Mouse (Mus musculus) kidney, embryonic 15.5 days (tissue): ENCODE measurements around the gene Faah. TPM values are rescaled to one million over a fixed set of nuclear protein-coding genes. Genes with fewer than 3 reads are reported as not detected.

Experiments used
- ATAC-seq: fragments of 200-750 bp; cut with Nextera tagmentation; replicated peaks from 2 replicates; pipeline ENCODE4 v1.8.0; 2017; ENCODE audit warnings: moderate TSS enrichment; ENCODE audit not compliant: low FRiP score
- H3K27ac ChIP-seq: fragments of 300-500 bp; sonication (generic); 2 replicates; pipeline ENCODE4 v1.5.1; 2015; ENCODE audit warnings: mild to moderate bottlenecking, inconsistent platforms
- H3K27me3 ChIP-seq: fragments of 300-500 bp; sonication (generic); 2 replicates; pipeline ENCODE4 v1.6.1; 2015; ENCODE audit warnings: inconsistent platforms
- H3K36me3 ChIP-seq: fragments of 300-500 bp; sonication (generic); 2 replicates; pipeline ENCODE4 v1.6.1; 2015; ENCODE audit warnings: inconsistent platforms
- H3K4me1 ChIP-seq: fragments of 300-500 bp; sonication (generic); 2 replicates; pipeline ENCODE4 v1.6.1; 2015; ENCODE audit warnings: inconsistent platforms
- H3K4me2 ChIP-seq: fragments of 300-500 bp; sonication (generic); 2 replicates; pipeline ENCODE4 v1.6.1; 2015; ENCODE audit warnings: moderate library complexity, mild to moderate bottlenecking, inconsistent platforms
- H3K4me3 ChIP-seq: fragments of 300-500 bp; sonication (generic); replicated peaks from 2 replicates; pipeline ENCODE4 v1.5.1; 2015; ENCODE audit warnings: mild to moderate bottlenecking, inconsistent platforms
- H3K9ac ChIP-seq: fragments of 300-500 bp; sonication (generic); 2 replicates; pipeline ENCODE4 v1.6.1; 2015; ENCODE audit warnings: mild to moderate bottlenecking, inconsistent platforms
- H3K9me3 ChIP-seq: fragments of 300-500 bp; sonication (generic); replicated peaks from 2 replicates; pipeline ENCODE4 v1.6.1; 2016; ENCODE audit warnings: inconsistent platforms
- whole genome bisulfite sequencing: fragments of 180-500 bp; shearing (Covaris S2); methylation state at CpG from one replicate; pipeline ENCODE4 v1.1.7; 2015; ENCODE audit warnings: mixed read lengths; 5-methylcytosine and 5-hydroxymethylcytosine counted together
- polyA plus RNA-seq: library from polyadenylated mRNA; unstranded; fragments of >200 nt; fragmentation: Nextera tagmentation; extraction: Ambion mirVana; gene quantifications from 2 replicates; pipeline ENCODE4 v1.2.1, GENCODE M21; 2015

Faah gene
- polyA plus RNA-seq, 1 experiment from 2014 or later: 10.5 TPM

DNA sequence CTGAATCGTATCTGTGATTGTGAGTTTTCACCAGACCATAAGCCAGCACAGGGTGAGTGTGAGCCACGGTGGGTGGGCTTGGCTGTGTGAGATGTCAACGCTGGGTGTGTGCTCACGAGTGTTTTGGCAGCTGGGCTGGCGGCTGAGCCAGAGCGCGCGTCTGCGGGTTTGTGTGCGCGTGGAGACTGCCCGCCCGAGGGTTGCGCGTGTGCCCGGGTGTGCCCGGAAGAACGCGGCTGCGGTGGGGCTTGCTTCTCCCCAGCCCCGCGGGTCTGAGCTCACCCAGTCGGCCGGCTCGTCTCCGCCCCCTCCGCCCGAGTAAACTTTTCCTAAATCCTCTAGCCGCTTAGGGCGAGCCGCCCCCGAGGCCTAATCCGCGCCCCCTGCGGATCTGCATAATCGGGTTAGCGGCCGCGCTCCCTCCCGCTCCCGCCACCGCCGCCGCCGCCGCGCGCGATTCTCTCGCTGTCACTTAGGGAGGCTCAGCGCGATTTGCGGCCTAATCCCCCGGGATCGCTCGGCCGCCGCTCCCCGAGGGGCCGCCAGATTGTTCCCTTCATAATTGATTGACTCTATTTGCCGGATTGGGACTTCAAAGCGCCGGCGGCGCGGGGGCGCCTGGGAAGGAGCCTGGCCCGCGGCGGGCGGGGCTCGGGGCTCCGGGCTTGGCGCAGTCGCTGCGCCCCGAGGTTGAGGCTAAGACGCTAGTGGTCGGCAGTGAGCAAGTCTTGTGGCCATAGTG is 54.9 kb downstream of the Faah start:
- WGBS: under 1% methylated on average over 78 of the region's 79 CpGs
- peak; percentile 67 for ATAC-seq
- Histone ChIP-seq H3K9me3 (no peaks in the 10 kb centered on the region), H3K4me2 (peak overlapping the region; percentile 88), H3K36me3 (no peaks in the 10 kb centered on the region), H3K27me3 (peaks cover 93% of the 10 kb centered on the region), H3K9ac (peak overlapping the region; percentile 37), H3K27ac (no peak overlapping the region), H3K4me3 (peak overlapping the region; percentile 49), H3K4me1 (peaks cover 20% of the 10 kb centered on the region)

DNA sequence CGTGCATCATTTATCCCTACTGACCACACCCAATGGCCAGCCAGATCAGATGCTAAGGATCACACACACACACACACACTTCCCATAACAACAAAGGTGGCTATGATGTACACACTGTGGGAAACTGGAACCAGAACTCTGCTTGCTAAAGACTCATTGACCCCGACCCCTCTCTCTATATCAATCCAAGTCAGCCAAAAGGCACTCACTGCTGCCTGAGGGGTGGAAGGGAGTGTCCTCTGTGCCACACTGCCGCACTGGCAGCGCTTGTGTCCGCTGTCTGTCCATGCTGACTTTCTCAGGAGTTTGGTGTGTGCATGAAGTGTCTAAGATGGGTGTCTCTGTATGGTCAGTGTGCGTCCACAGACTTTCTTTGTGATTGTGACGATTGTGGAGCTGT is 55.7 kb downstream of the Faah start:
- Histone ChIP-seq H3K27ac (no peak overlapping the region), H3K9ac (no peak overlapping the region), H3K9me3 (no peaks in the 10 kb centered on the region), H3K36me3 (no peaks in the 10 kb centered on the region), H3K4me3 (no peak overlapping the region), H3K27me3 (peaks cover 93% of the 10 kb centered on the region), H3K4me2 (peak overlapping the region; percentile 88), H3K4me1 (peaks cover 20% of the 10 kb centered on the region)
- ATAC-seq: no peak
- WGBS: 6% methylated on average over 7 of the region's 7 CpGs

DNA sequence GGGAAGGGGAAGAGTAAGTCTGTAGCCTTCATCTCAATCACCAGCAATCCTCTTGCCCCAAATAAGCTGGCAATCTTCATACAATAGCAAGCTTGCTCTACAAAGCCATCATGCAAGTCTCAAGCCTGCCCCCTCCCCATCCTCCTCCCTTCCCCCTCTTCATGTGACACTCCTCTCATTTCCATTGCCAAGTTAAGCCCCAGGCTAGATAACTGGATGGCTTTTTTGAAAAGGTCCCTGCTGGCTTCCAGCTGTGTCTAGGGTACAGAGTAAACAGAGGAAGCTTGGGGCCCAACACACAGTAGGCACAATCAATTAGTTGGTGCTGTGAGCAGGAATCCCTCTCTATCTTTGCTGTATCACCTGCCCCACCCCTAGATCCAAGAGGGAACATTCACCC is 58.2 kb downstream of the Faah start:
- Histone ChIP-seq H3K4me2 (no peak overlapping the region), H3K27ac (no peak overlapping the region), H3K9ac (no peak overlapping the region), H3K4me1 (peaks cover 28% of the 10 kb centered on the region), H3K9me3 (no peaks in the 10 kb centered on the region), H3K36me3 (no peaks in the 10 kb centered on the region), H3K4me3 (no peak overlapping the region), H3K27me3 (peaks cover 93% of the 10 kb centered on the region)
- ATAC-seq: no peak

DNA sequence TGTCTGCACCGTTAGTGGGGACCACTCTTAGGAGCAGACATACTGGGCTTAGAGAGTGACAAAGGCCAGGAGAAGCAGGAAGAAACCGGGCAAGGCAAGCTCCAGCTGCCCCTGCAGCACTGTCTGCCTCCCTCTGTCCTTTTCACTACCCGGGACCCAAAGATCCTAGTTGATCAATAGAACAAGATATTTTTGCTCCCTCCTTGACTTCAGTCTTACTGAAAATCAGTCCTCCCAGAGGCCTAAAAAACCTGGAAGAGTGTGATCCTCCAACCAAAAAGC is 62.3 kb downstream of the Faah start:
- H3K4me3 ChIP-seq: no peak overlapping the region

DNA sequence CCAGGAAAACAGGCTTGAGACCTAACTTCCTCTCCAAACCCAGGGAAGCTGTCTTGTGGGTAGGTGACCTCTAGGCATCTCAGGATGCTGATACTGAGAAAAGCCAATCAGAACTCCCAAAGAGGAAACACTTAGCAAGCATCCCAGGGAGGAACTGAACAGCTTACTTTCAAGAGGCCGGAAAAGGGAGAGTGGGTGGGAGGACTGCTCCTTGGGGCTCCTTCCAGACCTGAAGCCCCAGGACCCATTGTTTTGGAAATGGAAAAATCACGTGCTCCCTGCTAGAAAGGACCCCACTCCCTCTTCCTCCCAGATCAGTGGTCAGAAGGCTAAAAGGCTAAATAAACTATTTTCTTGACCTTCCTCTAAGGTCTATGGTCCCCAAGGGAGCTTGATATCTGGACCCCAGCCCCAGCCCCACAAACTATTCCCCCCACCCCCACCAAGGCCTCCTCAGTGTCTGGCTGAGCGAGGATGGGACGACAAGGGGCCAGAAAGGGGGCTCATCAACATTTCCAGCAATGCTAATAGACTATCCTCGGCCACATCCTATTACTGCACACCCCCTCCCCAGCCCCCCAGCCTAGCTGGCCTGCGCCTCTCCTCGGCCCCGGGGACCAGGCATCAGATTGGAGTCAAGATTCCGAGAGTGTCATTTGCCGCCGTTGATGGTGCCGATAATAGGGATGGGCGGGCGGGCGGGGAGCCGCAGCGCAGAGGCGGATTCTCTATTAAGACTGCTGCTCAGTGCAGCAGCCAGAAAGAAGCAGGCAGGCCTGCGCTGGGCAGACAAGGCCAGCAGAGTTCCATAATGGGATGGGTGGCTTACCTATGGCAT is 62.9 kb downstream of the Faah start:
- peaks cover 9% of the 10 kb centered on the region for H3K4me1 ChIP-seq
- no peaks in the 10 kb centered on the region for H3K36me3 ChIP-seq
- H3K27me3 ChIP-seq: peaks cover 93% of the 10 kb centered on the region
- 2% methylated on average over 19 of the region's 19 CpGs for WGBS
- H3K4me3 ChIP-seq: no peak overlapping the region
- no peak overlapping the region for H3K27ac ChIP-seq
- no peak for ATAC-seq
- no peak overlapping the region for H3K9ac ChIP-seq
- H3K4me2 ChIP-seq: peak overlapping the region; percentile 31
- no peaks in the 10 kb centered on the region for H3K9me3 ChIP-seq

More for the DNA sequence above, 62.3 kb downstream of the Faah start:
- Histone ChIP-seq H3K27me3 (peaks cover 93% of the 10 kb centered on the region), H3K36me3 (no peaks in the 10 kb centered on the region), H3K9ac (no peak overlapping the region), H3K4me1 (peaks cover 9% of the 10 kb centered on the region), H3K27ac (no peak overlapping the region), H3K4me2 (peak overlapping the region; percentile 31; the same call in 1 of the 2 replicates), H3K9me3 (no peaks in the 10 kb centered on the region)
- ATAC-seq: no peak
- 7% methylated on average over 3 of the region's 3 CpGs for WGBS

DNA sequence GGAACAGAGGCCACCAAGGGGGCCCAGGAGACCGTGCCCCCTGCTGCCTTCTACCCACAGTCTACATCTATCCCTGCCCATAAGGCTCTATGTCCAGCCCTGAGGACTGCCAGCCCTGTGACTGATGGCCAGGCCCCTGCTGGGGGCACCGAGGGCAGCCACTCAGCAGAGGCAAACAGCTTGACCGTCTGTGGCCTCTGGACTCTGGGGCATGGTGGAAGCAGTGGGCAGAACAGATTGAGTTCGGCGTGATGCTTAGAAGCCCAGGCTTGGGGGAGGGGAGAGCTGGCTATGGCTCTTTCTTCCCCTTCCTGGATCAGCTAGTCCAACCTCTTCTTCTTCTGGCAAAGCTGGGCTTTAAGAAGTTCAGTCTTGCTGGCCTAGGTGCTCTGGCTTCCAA is 64.2 kb downstream of the Faah start:
- no peaks in the 10 kb centered on the region for H3K36me3 ChIP-seq
- no peak overlapping the region for H3K27ac ChIP-seq
- H3K4me2 ChIP-seq: no peak overlapping the region
- no peak overlapping the region for H3K9ac ChIP-seq
- H3K4me1 ChIP-seq: peaks cover 9% of the 10 kb centered on the region
- H3K4me3 ChIP-seq: no peak overlapping the region
- H3K9me3 ChIP-seq: no peaks in the 10 kb centered on the region
- ATAC-seq: no peak
- peaks cover 99% of the 10 kb centered on the region for H3K27me3 ChIP-seq
- 18% methylated on average over 5 of the region's 5 CpGs for WGBS

DNA sequence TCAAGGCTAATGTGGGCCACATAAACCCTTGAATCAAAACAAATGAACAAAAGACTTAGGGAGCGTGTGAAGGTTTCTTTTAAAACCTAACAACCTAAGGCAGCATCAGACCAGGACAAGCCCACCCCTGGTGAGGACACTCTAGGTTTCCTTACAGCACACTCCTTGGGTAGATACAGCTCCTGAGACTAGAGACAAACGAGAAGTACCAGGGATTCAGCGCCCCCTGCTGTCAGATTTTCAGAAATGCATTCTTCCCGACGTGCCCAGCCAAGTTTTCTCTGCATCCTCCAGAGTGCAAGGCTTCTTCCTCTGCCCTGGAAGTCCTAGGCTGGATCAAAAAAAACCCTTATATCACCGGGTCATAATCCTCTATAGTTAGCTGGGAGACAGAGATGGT is 65.0 kb downstream of the Faah start:
- 14% methylated on average over 6 of the region's 6 CpGs for WGBS
- Histone ChIP-seq H3K9ac (no peak overlapping the region), H3K9me3 (no peaks in the 10 kb centered on the region), H3K4me3 (no peak overlapping the region), H3K4me1 (peaks cover 9% of the 10 kb centered on the region), H3K27me3 (peaks cover 99% of the 10 kb centered on the region), H3K36me3 (no peaks in the 10 kb centered on the region), H3K27ac (no peak overlapping the region), H3K4me2 (no peak overlapping the region)
- no peak for ATAC-seq

DNA sequence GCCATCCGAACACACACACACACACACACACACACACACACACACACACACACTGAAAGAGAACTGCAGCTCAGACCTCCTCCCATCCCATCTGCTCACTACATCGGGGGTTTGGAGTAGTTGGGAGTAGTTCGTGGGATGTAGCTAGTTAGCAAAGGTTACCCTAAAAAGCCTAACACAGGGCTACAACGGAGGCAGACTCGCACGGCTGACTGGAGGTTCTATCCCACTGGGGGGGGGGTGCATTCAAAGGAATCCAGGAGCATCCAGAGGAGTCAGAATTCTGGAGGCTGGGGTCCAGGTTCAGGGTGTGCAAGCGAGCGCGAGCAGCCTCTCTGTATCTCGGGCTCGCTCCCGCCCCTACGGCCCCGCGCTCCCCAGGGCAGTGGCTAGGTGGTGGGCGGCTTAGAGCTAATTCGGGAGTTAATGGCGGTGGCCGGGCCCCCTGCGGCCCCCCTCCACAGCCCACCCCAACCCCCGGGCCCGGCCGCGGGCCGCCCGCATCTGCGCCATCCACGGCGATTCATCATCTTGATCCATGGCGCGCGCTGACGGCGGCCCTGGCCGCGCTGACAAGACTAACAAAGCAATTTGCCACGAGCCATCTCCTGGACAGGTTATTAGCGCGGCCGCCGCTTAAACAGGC is 73.9 kb downstream of the Faah start:
- no peaks in the 10 kb centered on the region for H3K36me3 ChIP-seq
- H3K4me3 ChIP-seq: peak overlapping the region; percentile 7; the same call in 1 of the 2 replicates
- H3K4me1 ChIP-seq: peaks cover 20% of the 10 kb centered on the region
- no peak overlapping the region for H3K27ac ChIP-seq
- H3K4me2 ChIP-seq: peak overlapping the region; percentile 30; the same call in 1 of the 2 replicates
- H3K9me3 ChIP-seq: no peaks in the 10 kb centered on the region
- ATAC-seq: no peak
- peaks cover 100% of the 10 kb centered on the region for H3K27me3 ChIP-seq
- under 1% methylated on average over 41 of the region's 41 CpGs for WGBS
- H3K9ac ChIP-seq: no peak overlapping the region

DNA sequence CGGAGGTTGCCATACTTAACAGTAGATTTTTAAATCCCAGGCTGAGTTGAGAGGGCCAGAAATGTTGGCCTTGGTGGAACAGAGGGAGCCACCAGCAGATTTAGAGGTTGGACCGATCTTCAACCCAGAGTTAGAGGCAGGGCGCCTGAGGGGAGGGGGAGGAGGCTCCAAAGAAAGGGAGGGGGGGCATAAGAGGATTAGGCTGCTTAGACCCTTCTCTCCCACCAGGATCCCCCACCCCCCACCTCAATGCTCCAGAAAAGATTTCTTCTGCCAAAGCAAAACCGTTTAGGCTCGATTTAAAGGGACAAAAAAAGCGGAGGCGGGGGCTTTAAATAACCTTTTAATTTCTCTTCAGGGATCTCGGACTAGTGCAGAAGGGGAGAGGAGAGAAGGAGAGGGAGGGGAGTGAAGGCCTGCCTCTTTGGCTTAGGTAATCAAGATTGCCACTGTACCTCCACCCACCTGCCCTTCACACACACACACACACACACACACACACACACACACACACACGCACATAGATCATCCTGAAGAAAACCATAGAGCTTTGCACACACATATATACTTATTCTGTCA is 76.4 kb downstream of the Faah start:
- Histone ChIP-seq H3K27me3 (peaks cover 100% of the 10 kb centered on the region), H3K4me2 (no peak overlapping the region), H3K9ac (no peak overlapping the region), H3K9me3 (no peaks in the 10 kb centered on the region), H3K36me3 (no peaks in the 10 kb centered on the region), H3K4me1 (peaks cover 26% of the 10 kb centered on the region), H3K27ac (no peak overlapping the region), H3K4me3 (no peak overlapping the region)
- ATAC-seq: no peak
- 4% methylated on average over 9 of the region's 9 CpGs for WGBS

DNA sequence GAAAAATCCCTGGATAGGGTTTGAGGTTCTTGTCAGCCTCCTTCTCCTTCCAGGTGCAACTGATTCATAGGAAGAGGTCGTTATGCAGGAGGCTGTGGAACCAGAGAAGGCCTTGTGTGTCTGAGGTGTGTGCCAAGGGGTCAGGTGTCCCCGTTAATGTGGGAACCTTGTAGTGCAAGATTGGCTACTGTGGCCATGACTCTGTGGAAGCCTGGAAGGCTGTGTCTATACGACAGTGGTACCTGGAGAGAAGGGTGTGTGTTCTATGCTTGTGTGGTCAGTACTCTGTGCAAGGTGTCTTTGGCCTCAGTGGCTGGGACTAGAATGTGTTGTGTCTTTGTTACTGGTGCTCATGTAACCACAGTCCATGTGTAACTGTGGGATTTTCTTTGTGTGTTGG is 77.0 kb downstream of the Faah start:
- WGBS: 2% methylated on average over 3 of the region's 3 CpGs
- Histone ChIP-seq H3K4me1 (peaks cover 32% of the 10 kb centered on the region), H3K27me3 (peaks cover 100% of the 10 kb centered on the region), H3K4me2 (no peak overlapping the region), H3K9ac (no peak overlapping the region), H3K27ac (no peak overlapping the region), H3K4me3 (no peak overlapping the region), H3K36me3 (no peaks in the 10 kb centered on the region), H3K9me3 (no peaks in the 10 kb centered on the region)
- ATAC-seq: no peak

DNA sequence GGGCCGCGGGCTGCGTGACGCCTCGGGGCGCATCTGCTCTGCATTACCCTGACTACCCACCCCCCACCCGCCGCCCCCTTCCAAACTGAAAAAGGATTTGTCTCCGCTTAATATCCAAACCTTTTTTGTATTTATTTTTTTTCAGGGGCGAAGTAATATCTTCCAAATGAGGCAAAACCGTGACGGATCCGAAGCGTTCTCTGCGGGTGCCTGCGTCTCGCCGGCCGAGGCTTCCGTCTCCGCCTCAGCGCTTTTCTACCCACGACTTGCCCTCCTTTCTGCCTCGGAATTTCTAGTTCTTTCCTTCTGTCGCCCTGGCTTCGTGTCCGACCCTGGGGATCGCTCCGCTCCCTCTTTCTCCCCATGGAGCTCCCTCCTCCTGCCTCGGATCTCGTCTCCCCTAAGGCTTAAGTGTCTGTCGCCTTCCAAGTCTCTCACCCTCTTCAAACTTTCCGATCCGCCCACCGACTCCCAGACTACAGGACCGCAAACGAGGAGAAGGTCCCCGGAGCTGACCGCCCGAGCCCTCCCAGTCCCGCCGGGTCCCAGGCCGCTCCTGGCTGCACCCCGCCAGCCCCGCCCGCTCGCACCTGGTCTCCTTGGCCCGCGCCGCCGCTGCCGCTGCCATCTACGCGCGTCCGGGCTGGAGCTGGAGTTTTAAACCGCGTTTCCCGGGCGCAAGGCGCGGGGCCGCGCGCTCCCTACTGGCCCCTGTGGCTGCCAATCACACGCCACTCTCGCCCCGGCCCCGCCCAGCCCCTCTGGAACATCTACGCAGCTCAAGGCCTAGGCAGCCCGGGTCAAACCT is 78.2 kb downstream of the Faah start, which contains the start of gene Dmbx1:
Gene Dmbx1 (minus strand): TSS at position 632 of the 808 bp plus-strand sequence.
- WGBS: under 1% methylated on average over 71 of the region's 71 CpGs
- H3K4me3 ChIP-seq: peak within 1 kb of the TSS; percentile 37
- peak; percentile 41; the same call in 1 of the 2 replicates for ATAC-seq
- H3K9ac ChIP-seq: no peak within 1 kb of the TSS; the same call in 1 of the 2 replicates
- peaks cover 100% of the 10 kb centered on the region for H3K27me3 ChIP-seq
- H3K27ac ChIP-seq: no peak within 1 kb of the TSS
- H3K4me2 ChIP-seq: peak within 1 kb of the TSS; percentile 60
- H3K4me1 ChIP-seq: peaks cover 32% of the 10 kb centered on the region
- H3K36me3 ChIP-seq: no peaks in the 10 kb centered on the region
- no peaks in the 10 kb centered on the region for H3K9me3 ChIP-seq
